Mouse (Mus musculus) megakaryocyte, embryonic 14.5 days (primary cell): ENCODE data around the gene Ifnlr1. TPM values are rescaled to one million over a fixed set of nuclear protein-coding genes. Genes with fewer than 3 reads are reported as not detected.
"Not testable (repeated sequence)": the region's sequence is repeated elsewhere in the genome, so short reads cannot be mapped to it uniquely, and the experiment has no call there.

Experiments used
- H3K27me3 ChIP-seq: replicated peaks from 2 replicates; pipeline ENCODE3; 2012; ENCODE audit warnings: inconsistent platforms
- H3K36me3 ChIP-seq: replicated peaks from 2 replicates; pipeline ENCODE3; 2012; ENCODE audit warnings: low read length, inconsistent platforms, mixed read lengths
- H3K4me1 ChIP-seq: 2 replicates; pipeline ENCODE4 v1.6.1; 2012; ENCODE audit warnings: inconsistent platforms
- H3K4me3 ChIP-seq: replicated peaks from 2 replicates; pipeline ENCODE3; 2012; ENCODE audit warnings: moderate library complexity, mild to moderate bottlenecking, inconsistent platforms
- H3K9me3 ChIP-seq: 2 replicates; pipeline ENCODE4 v1.6.1; 2012; ENCODE audit warnings: inconsistent platforms
- FLI1 ChIP-seq: IDR thresholded peaks from 2 replicates; pipeline ENCODE4 v1.6.1; 2012; ENCODE audit warnings: low read length, inconsistent platforms, mixed read lengths
- GATA1 ChIP-seq: IDR thresholded peaks from 3 replicates; pipeline ENCODE4 v1.6.1; 2012; ENCODE audit warnings: mixed read lengths, low read length, inconsistent platforms, borderline replicate concordance
- polyA plus RNA-seq: library from polyadenylated mRNA; stranded (reverse); fragments of >175 nt; gene quantifications from 2 replicates; pipeline ENCODE4 v1.2.3, GENCODE M21; 2012; ENCODE audit warnings: low replicate concordance; ENCODE audit not compliant: insufficient read depth

The Ifnlr1 gene
- polyA plus RNA-seq, 1 experiment, result not detected

- H3K4me3 ChIP-seq, result peak overlapping the region; percentile 89
- no peaks in the 10 kb centered on the region for H3K9me3 ChIP-seq
- TF ChIP-seq FLI1 (no peak), GATA1 (no peak)
- H3K27me3 ChIP-seq, result peaks cover 43% of the 10 kb centered on the region
- peaks cover 13% of the 10 kb centered on the region for H3K4me1 ChIP-seq
- no peaks in the 10 kb centered on the region for H3K36me3 ChIP-seq
Observed at GRCm38 (mm10) chr4:135709072-135709564, 23.0 kb downstream of the Ifnlr1 start.

GRCm38 (mm10) chr4:135709621-135710020 is 23.5 kb downstream of the Ifnlr1 start:
- TF ChIP-seq GATA1 (no peak), FLI1 (no peak)
- Histone ChIP-seq H3K4me1 (peaks cover 12% of the 10 kb centered on the region), H3K9me3 (peaks cover 4% of the 10 kb centered on the region), H3K27me3 (peaks cover 41% of the 10 kb centered on the region), H3K4me3 (no peak overlapping the region), H3K36me3 (no peaks in the 10 kb centered on the region)

- H3K4me1 ChIP-seq, result peaks cover 12% of the 10 kb centered on the region
- peaks cover 10% of the 10 kb centered on the region for H3K9me3 ChIP-seq
- TF ChIP-seq FLI1, result no peak
- no peak for TF ChIP-seq GATA1
- no peaks in the 10 kb centered on the region for H3K36me3 ChIP-seq
- no peak overlapping the region for H3K4me3 ChIP-seq
- peaks cover 37% of the 10 kb centered on the region for H3K27me3 ChIP-seq
Observed at GRCm38 (mm10) chr4:135710392-135710791, 24.3 kb downstream of the Ifnlr1 start.

GRCm38 (mm10) chr4:135714776-135715175 is 28.7 kb downstream of the Ifnlr1 start:
- Histone ChIP-seq H3K4me3 (no peak overlapping the region), H3K9me3 (peaks cover 32% of the 10 kb centered on the region), H3K36me3 (no peaks in the 10 kb centered on the region), H3K27me3 (peaks cover 18% of the 10 kb centered on the region), H3K4me1 (peaks cover 5% of the 10 kb centered on the region)
- TF ChIP-seq FLI1 (no peak), GATA1 (no peak)

- H3K27me3 ChIP-seq, result peaks cover 18% of the 10 kb centered on the region
- H3K9me3 ChIP-seq, result peaks cover 49% of the 10 kb centered on the region
- not testable (repeated sequence) for H3K4me3 ChIP-seq, H3K36me3 ChIP-seq, H3K4me1 ChIP-seq
Observed at GRCm38 (mm10) chr4:135716438-135716837, 30.4 kb downstream of the Ifnlr1 start.

DNA sequence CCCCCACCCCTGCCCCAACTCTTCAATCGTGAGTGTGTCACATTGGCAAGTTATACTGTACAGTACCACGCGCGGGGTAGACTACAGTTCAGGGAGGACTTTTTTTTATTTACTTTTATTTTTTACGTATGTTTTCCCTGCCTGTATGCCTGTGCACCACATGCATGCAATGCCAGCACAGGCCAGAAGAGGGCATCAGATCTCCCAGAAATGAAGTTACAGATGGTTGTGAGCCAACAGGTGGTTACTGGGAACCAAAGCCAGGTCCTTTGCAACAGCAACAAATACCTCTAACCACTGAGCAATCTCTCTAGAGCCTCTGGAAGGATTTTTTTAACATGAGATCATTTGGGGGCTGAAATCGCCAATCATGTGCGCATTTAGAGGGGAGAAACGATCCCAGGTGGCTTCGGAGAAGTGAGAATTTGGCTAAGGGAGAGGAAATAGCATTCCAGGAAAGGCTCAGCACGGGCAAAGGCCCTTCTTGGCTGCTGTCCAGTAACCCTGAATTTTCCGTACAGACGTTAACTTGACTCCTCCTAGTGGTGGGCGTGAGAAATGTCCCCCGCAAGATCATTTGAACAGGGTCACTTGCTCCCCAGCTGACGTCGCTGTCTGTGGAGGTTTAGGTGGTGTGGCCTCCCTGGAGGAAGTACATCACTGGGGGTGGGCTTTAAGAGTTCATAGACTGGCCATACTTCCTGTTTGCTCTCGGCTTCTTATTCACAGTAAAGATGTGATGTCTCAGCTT is 36.6 kb downstream of the Ifnlr1 start:
- H3K4me1 ChIP-seq, result no peaks in the 10 kb centered on the region
- TF ChIP-seq GATA1, result no peak
- TF ChIP-seq FLI1, result no peak
- H3K4me3 ChIP-seq, result no peak overlapping the region
- H3K9me3 ChIP-seq, result peaks cover 59% of the 10 kb centered on the region
- H3K36me3 ChIP-seq, result no peaks in the 10 kb centered on the region
- H3K27me3 ChIP-seq, result peaks cover 14% of the 10 kb centered on the region

GRCm38 (mm10) chr4:135726416-135726815 is 40.3 kb downstream of the Ifnlr1 start:
- H3K9me3 ChIP-seq, result peaks cover 34% of the 10 kb centered on the region
- peaks cover 47% of the 10 kb centered on the region for H3K27me3 ChIP-seq
- no peaks in the 10 kb centered on the region for H3K36me3 ChIP-seq
- no peak overlapping the region for H3K4me3 ChIP-seq
- 0 out of 2 replicates have a peak, but pooled peaks cover 4% of the 10 kb centered on the region for H3K4me1 ChIP-seq
- TF ChIP-seq FLI1, result no peak
- no peak for TF ChIP-seq GATA1

- peaks cover 47% of the 10 kb centered on the region for H3K27me3 ChIP-seq
- H3K4me1 ChIP-seq, result 0 out of 2 replicates have a peak, but pooled peaks cover 4% of the 10 kb centered on the region
- H3K36me3 ChIP-seq, result no peaks in the 10 kb centered on the region
- H3K9me3 ChIP-seq, result peaks cover 21% of the 10 kb centered on the region
- H3K4me3 ChIP-seq, result peak within 1 kb of the TSS; percentile 25
- no peak for TF ChIP-seq GATA1
Observed at GRCm38 (mm10) chr4:135727817-135728216, 41.7 kb downstream of the Ifnlr1 start, which contains the start of gene Il22ra1. Gene Il22ra1, plus strand, starts transcription at chr4:135728172.

- H3K36me3 ChIP-seq, result no peaks in the 10 kb centered on the region
- 0 out of 2 replicates have a peak, but pooled peaks cover 4% of the 10 kb centered on the region for H3K4me1 ChIP-seq
- no peak overlapping the region for H3K4me3 ChIP-seq
- H3K9me3 ChIP-seq, result peaks cover 21% of the 10 kb centered on the region
- H3K27me3 ChIP-seq, result peaks cover 48% of the 10 kb centered on the region
- TF ChIP-seq FLI1, result no peak
- TF ChIP-seq GATA1, result no peak
Observed at GRCm38 (mm10) chr4:135730204-135730603, 44.1 kb downstream of the Ifnlr1 start.

- Histone ChIP-seq H3K36me3 (no peaks in the 10 kb centered on the region), H3K27me3 (peaks cover 45% of the 10 kb centered on the region), H3K9me3 (peaks cover 23% of the 10 kb centered on the region), H3K4me1 (0 out of 2 replicates have a peak, but pooled peaks cover 4% of the 10 kb centered on the region), H3K4me3 (no peak overlapping the region)
- TF ChIP-seq GATA1 (no peak), FLI1 (no peak)
Observed at GRCm38 (mm10) chr4:135730951-135731350, 44.9 kb downstream of the Ifnlr1 start.

DNA sequence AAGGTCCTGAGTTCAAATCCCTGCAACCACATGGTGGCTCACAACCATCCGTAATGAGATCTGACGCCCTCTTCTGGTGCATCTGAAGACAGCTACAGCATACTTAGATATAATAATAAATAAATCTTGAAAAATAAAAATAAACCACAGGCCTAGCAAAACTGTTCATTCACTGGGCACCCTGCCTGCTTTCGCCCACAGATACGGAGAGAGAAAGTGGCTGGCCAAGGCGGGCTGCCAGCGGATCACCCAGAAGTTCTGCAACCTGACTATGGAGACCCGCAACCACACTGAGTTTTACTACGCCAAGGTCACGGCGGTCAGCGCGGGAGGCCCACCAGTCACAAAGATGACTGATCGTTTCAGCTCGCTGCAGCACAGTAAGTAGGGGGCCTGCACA is 47.8 kb downstream of the Ifnlr1 start:
- H3K36me3 ChIP-seq, result no peaks in the 10 kb centered on the region
- H3K9me3 ChIP-seq, result peaks cover 23% of the 10 kb centered on the region
- H3K27me3 ChIP-seq, result peaks cover 42% of the 10 kb centered on the region
- H3K4me1 ChIP-seq, result no peaks in the 10 kb centered on the region
- no peak overlapping the region for H3K4me3 ChIP-seq
- no peak for TF ChIP-seq GATA1
- TF ChIP-seq FLI1, result no peak
